Mouse (Mus musculus) embryonic facial prominence, embryonic 11.5 days (tissue): ENCODE data around the gene Tsc22d1. TPM values are rescaled to one million over a fixed set of nuclear protein-coding genes. Genes with fewer than 3 reads are reported as not detected.

ENCODE experiments used
- polyA plus RNA-seq: library from polyadenylated mRNA; unstranded; fragments of >200 nt; fragmentation: Nextera tagmentation; extraction: Ambion mirVana; gene quantifications from 2 replicates; pipeline ENCODE4 v1.2.1, GENCODE M21; 2014

Gene Tsc22d1
- polyA plus RNA-seq, 1 experiment from 2014 or later, result 559 TPM

Other genes starting within 250 kb of the Tsc22d1 start
- 23.7 and 26.7 TPM in 2 replicates for gene Serp2, start 141.9 kb downstream of the Tsc22d1 start, polyA plus RNA-seq